Mouse (Mus musculus): Measurements from ENCODE around the gene Ccr10. TPM values are rescaled to one million over a fixed set of nuclear protein-coding genes. Genes with fewer than 3 reads are reported as not detected.

Ccr10 gene
- polyA plus RNA-seq, 1 experiment from 2014 or later: 0.06 TPM

DNA sequence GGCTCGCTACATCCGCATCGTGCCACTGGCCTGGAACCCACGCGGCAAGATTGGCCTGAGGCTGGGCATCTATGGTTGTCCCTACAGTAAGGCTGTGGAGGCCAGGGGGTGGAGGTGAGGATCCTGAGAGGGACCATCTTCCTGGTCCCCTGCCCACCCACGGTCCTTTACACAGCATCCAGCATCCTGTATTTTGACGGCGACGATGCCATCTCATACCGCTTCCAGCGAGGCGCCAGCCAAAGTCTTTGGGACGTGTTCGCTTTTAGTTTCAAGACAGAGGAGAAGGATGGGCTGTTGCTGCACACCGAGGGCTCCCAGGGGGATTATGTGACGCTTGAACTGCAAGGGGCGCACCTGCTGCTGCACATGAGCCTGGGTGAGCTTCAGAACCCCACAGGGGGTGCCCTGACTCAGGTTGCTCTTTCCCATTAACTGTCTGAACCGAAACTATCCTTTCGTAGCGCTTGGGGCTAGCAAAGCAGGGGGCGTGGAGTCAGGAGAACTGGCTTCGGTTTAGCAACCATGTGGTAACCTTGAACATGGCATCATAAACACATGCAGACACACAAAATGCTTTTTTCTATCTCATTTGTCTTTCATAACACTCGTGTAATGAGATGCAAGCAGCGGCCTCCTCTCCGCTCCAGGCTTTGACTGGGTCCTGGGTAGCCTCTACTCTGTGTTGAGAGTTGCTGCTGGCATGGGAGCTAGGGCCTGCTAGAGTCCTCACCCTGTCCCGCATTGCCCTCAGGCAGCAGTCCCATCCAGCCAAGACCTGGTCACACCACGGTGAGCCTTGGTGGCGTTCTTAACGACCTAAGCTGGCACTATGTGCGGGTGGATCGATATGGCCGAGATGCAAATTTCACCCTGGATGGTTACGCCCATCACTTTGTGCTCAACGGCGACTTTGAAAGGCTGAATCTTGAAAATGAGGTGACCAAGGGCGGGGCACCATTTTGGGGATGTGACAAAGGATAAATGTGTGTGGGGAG, 3.1 kb upstream of the Ccr10 start:
- ATAC-seq (no peak), DNase-seq (ENCODE audit: low spot score) (no peak)
- Histone ChIP-seq H3K4me1 (ENCODE audit: insufficient read depth, low read depth, low read length) (peaks cover 12% of the 10 kb centered on the region; the same call in 1 of the 2 replicates), H3K9me3 (ENCODE audit: low read length) (no peaks in the 10 kb centered on the region), H3K4me3 (ENCODE audit: low read depth, low read length) (no peak overlapping the region), H3K9ac (replicated peaks; ENCODE audit: low read depth) (no peak overlapping the region), H3K27me3 (replicated peaks; ENCODE audit: insufficient read depth, low read length) (peaks cover 5% of the 10 kb centered on the region), H3K4me2 (replicated peaks; ENCODE audit: low read depth, low read length) (no peak overlapping the region), H3K36me3 (ENCODE audit: insufficient read depth, low read length) (no peaks in the 10 kb centered on the region), H3K27ac (ENCODE audit: low read length) (no peak overlapping the region)
- TF ChIP-seq CTCF (IDR thresholded peaks at IDR 0.05): no peak
- no peak for TF ChIP-seq EP300 (IDR thresholded peaks at IDR 0.05)
- WGBS: 61% methylated on average over 36 of the region's 36 CpGs

DNA sequence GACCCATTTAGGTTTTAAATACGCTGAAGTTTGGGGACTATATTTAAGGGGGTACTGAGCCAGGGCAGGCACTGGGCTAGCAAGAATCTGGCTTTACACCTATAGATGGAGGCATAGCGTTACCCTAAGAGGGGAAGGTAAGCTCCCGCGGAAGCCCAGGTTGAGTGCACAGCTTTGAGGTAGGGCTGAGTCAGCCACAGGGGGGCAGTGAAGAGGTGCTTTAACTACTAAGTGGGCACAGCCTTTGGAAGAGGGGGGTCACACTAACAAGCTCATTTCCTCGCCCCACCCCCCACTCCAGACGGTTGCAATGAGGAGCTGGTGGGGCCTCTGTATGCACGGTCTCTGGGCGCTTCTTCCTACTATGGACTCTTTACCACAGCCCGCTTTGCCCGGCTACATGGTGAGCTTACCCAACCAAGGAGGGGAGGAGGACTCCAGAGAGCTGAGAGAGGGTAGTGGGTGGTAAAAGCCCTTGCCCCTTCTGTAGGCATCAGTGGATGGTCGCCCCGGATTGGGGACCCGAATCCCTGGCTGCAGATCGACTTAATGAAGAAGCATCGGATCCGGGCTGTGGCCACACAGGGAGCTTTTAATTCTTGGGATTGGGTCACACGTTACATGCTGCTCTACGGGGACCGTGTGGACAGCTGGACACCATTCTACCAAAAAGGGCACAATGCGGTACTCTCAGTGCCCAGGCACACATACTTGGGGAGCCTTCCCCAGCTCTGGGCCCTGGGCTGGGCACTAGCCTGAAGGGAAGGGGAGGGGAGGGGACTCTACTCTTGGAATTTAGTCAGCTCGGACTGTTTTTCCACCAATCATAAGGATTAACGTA, 1.9 kb upstream of the Ccr10 start:
- H3K4me2 ChIP-seq (replicated peaks; ENCODE audit: low read depth, low read length): no peak overlapping the region
- H3K9me3 ChIP-seq (ENCODE audit: low read length): no peaks in the 10 kb centered on the region
- DNase-seq (ENCODE audit: low spot score): peak; percentile 67
- no peak overlapping the region for H3K4me3 ChIP-seq (ENCODE audit: low read depth, low read length)
- H3K27me3 ChIP-seq (replicated peaks; ENCODE audit: insufficient read depth, low read length): peaks cover 5% of the 10 kb centered on the region
- H3K9ac ChIP-seq (replicated peaks; ENCODE audit: low read depth): no peak overlapping the region
- no peaks in the 10 kb centered on the region for H3K36me3 ChIP-seq (ENCODE audit: insufficient read depth, low read length)
- WGBS: 35% methylated on average over 22 of the region's 22 CpGs
- peaks cover 22% of the 10 kb centered on the region for H3K4me1 ChIP-seq (ENCODE audit: insufficient read depth, low read depth, low read length)
- ATAC-seq: no peak
- no peak overlapping the region for H3K27ac ChIP-seq (ENCODE audit: low read length)
- TF ChIP-seq EP300 (IDR thresholded peaks at IDR 0.05): no peak
- TF ChIP-seq CTCF (IDR thresholded peaks at IDR 0.05): peak; percentile 64

DNA sequence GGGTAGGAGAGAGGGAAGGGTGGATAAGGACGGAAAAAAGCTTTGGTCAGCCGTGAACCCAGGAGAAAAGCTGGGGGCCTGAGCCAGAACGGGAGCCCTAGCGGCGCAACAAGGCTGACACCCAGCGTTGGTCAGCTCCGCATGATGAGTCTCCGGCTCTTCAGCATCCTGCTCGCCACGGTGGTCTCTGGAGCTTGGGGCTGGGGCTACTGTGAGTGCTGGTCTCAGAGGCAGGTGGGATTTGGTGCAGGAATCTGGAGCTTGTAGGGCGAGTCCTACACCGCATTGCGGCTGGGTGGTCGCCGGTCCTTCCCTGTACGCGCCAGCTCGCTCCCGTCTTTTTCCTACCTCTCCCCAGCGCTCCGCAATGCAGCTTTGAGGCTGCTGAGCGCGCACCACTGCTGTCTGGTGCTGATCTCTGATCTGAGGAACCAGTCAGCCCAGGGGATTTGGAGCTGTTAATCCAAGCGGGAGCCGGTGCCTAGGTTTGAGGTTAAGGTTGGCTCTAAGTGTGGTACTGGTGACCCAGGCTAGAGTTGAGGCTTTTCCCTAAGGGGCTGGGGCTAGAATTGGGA, 961 bp upstream of the Ccr10 start:
- 1% methylated on average over 25 of the region's 25 CpGs for WGBS

DNA sequence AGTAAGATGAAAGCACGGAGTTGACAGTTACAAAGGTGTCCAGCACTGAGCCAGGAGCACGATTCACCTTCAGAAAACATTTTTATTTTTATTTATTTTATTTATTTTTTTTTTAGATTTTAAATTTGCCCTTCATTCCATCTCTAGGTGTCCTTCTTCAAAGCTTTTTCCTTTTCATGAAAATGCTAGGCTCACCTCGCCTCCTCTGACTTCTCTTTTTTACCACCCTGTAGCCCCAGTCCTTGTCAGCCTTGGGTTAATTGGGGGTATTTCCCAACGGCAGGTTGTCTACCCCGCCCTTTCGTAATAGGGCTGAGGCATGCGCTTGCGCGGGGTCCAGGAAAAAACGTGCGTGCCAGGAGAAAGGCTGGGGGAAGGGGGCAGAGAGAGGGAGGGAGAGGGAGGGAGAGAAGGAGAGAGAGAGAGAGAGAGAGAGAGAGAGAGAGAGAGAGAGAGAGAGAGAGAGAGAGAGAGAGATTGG, 433 bp upstream of the Ccr10 start:
- Histone ChIP-seq H3K27ac (ENCODE audit: low read length) (no peak overlapping the region), H3K9me3 (ENCODE audit: low read length) (no peaks in the 10 kb centered on the region), H3K4me2 (replicated peaks; ENCODE audit: low read depth, low read length) (peak overlapping the region; percentile 46; the same call in 1 of the 2 replicates), H3K27me3 (replicated peaks; ENCODE audit: insufficient read depth, low read length) (peaks cover 5% of the 10 kb centered on the region), H3K36me3 (ENCODE audit: insufficient read depth, low read length) (no peaks in the 10 kb centered on the region), H3K9ac (replicated peaks; ENCODE audit: low read depth) (no peak overlapping the region), H3K4me1 (ENCODE audit: insufficient read depth, low read depth, low read length) (peaks cover 22% of the 10 kb centered on the region), H3K4me3 (ENCODE audit: low read depth, low read length) (no peak overlapping the region)
- TF ChIP-seq CTCF (IDR thresholded peaks at IDR 0.05) (no peak), EP300 (IDR thresholded peaks at IDR 0.05) (no peak)
- WGBS: 11% methylated on average over 11 of the region's 11 CpGs
- DNase-seq (ENCODE audit: low spot score): peak; percentile 37
- no peak for ATAC-seq

More for the DNA sequence above, 961 bp upstream of the Ccr10 start:
- Histone ChIP-seq H3K9me3 (ENCODE audit: low read length) (no peaks in the 10 kb centered on the region), H3K4me1 (ENCODE audit: insufficient read depth, low read depth, low read length) (peaks cover 22% of the 10 kb centered on the region), H3K9ac (replicated peaks; ENCODE audit: low read depth) (no peak overlapping the region), H3K27me3 (replicated peaks; ENCODE audit: insufficient read depth, low read length) (peaks cover 5% of the 10 kb centered on the region), H3K27ac (ENCODE audit: low read length) (no peak overlapping the region), H3K4me2 (replicated peaks; ENCODE audit: low read depth, low read length) (peak overlapping the region; percentile 46), H3K36me3 (ENCODE audit: insufficient read depth, low read length) (no peaks in the 10 kb centered on the region), H3K4me3 (ENCODE audit: low read depth, low read length) (no peak overlapping the region)
- TF ChIP-seq EP300 (IDR thresholded peaks at IDR 0.05) (no peak), CTCF (IDR thresholded peaks at IDR 0.05) (peak; percentile 60)
- DNase-seq (ENCODE audit: low spot score) (peak; percentile 34), ATAC-seq (no peak)

- ATAC-seq: no peak
- peaks cover 24% of the 10 kb centered on the region for H3K4me1 ChIP-seq (ENCODE audit: insufficient read depth, low read depth, low read length)
- H3K9ac ChIP-seq (replicated peaks; ENCODE audit: low read depth): peak overlapping the region; percentile 10; the same call in 1 of the 2 replicates
- peak overlapping the region; percentile 68 for H3K4me2 ChIP-seq (replicated peaks; ENCODE audit: low read depth, low read length)
- DNase-seq (ENCODE audit: low spot score): no peak
- WGBS: 38% methylated on average over 9 of the region's 9 CpGs
- H3K4me3 ChIP-seq (ENCODE audit: low read depth, low read length): 0 out of 2 replicates have a peak overlapping the region, but pooled peaks have one; percentile 28
- no peak for TF ChIP-seq CTCF (IDR thresholded peaks at IDR 0.05)
- no peak for TF ChIP-seq EP300 (IDR thresholded peaks at IDR 0.05)
- no peaks in the 10 kb centered on the region for H3K9me3 ChIP-seq (ENCODE audit: low read length)
- no peak overlapping the region for H3K27ac ChIP-seq (ENCODE audit: low read length)
- no peaks in the 10 kb centered on the region for H3K36me3 ChIP-seq (ENCODE audit: insufficient read depth, low read length)
- H3K27me3 ChIP-seq (replicated peaks; ENCODE audit: insufficient read depth, low read length): peaks cover 5% of the 10 kb centered on the region
Measured at GRCm38 (mm10) chr11:101174389-101174745, 876 bp downstream of the Ccr10 start.
